Mouse (Mus musculus): ENCODE data around the gene Arid1b.

- no peak for TF ChIP-seq GATA1 (IDR thresholded peaks at IDR 0.05; ENCODE audit: borderline replicate concordance, low read length)
- no peak for TF ChIP-seq FLI1 (IDR thresholded peaks at IDR 0.05; ENCODE audit: low read length)
Measured at GRCm38 (mm10) chr17:5085004-5085403, 90.9 kb downstream of the Arid1b start.

All from megakaryocyte, embryonic 14.5 days (primary cell).